Mouse (Mus musculus) liver, adult 2 months (tissue): ENCODE results near the gene Slc9a9.

ENCODE experiments used
- CTCF ChIP-seq: fragments of 200-500 bp; IDR thresholded peaks from 2 replicates; pipeline ENCODE4 v1.5.1; 2011; ENCODE audit warnings: low read depth, low read length, control low read depth
- POLR2A ChIP-seq: fragments of 200-500 bp; IDR thresholded peaks from 2 replicates; pipeline ENCODE4 v1.6.1; 2011; ENCODE audit warnings: low read length, control low read depth; ENCODE audit not compliant: insufficient read depth; ENCODE audit errors: extremely low read depth

GRCm38 (mm10) chr9:95220009-95220408 is 550.3 kb downstream of the Slc9a9 start:
- TF ChIP-seq CTCF (no peak), POLR2A (no peak)
